Mouse (Mus musculus): ENCODE data around the gene Cel. TPM values are rescaled to one million over a fixed set of nuclear protein-coding genes. Genes with fewer than 3 reads are reported as not detected.

Gene Cel
- total and polyA plus RNA-seq, 3 experiments, result not detected

- Histone ChIP-seq H3K4me1 (ENCODE audit: control insufficient read depth in 1 of 2, insufficient read depth in 2 of 2, low read length in 2 of 2) (peaks cover 37 to 77% of the 10 kb centered on the region in 2 experiments), H3K4me3 (ENCODE audit: control insufficient read depth in 1 of 2, insufficient read depth in 1 of 2, low read depth in 2 of 2, low read length in 2 of 2) (no peak overlapping the region), H3K36me3 (ENCODE audit: control insufficient read depth in 1 of 2, insufficient read depth in 2 of 2, low read length in 2 of 2) (peaks cover 0 to 75% of the 10 kb centered on the region in 2 experiments; a peak in 2 of 4 replicates), H3K79me2 (ENCODE audit: control insufficient read depth, insufficient read depth, low read length, poor library complexity) (peaks cover 2% of the 10 kb centered on the region; the same call in 1 of the 2 replicates), H3K9ac (ENCODE audit: control insufficient read depth, low read depth, low read length, poor library complexity, severe bottlenecking) (peak overlapping the region; percentile 86), H3K9me3 (replicated peaks; ENCODE audit: insufficient read depth, low read length) (no peaks in the 10 kb centered on the region), H3K27ac (ENCODE audit: control insufficient read depth, low read depth, low read length) (peak overlapping the region; percentile 100), H3K27me3 (ENCODE audit: control insufficient read depth in 1 of 2, insufficient read depth in 2 of 2, low read length in 2 of 2) (no peaks in the 10 kb centered on the region)
- peak; percentile 96 for DNase-seq (ENCODE audit: low read depth, low spot score)
- peak; percentile 100 for TF ChIP-seq EP300 (IDR thresholded peaks at IDR 0.05; ENCODE audit: low read depth in 1 of 2, low read length in 2 of 2)
- no peak for TF ChIP-seq ZNF384 (IDR thresholded peaks at IDR 0.05; ENCODE audit: low read depth, low read length)
- TF ChIP-seq E2F4 (IDR thresholded peaks at IDR 0.05; ENCODE audit: borderline replicate concordance, low read depth, low read length), result peak; percentile 100
- TF ChIP-seq HCFC1 (IDR thresholded peaks at IDR 0.05; ENCODE audit: low read depth, low read length), result 0 out of 2 replicates have a peak, but pooled peaks have one; percentile 11
- peak; percentile 100 for TF ChIP-seq TCF12 (IDR thresholded peaks at IDR 0.05; ENCODE audit: low read depth, low read length)
- no peak for TF ChIP-seq MXI1 (IDR thresholded peaks at IDR 0.05; ENCODE audit: low read depth, low read length)
- peak; percentile 99 for TF ChIP-seq MAZ (IDR thresholded peaks at IDR 0.05; ENCODE audit: low read depth, low read length)
- no peak for TF ChIP-seq CTCF (IDR thresholded peaks at IDR 0.05 in 2 of 3, conservative IDR thresholded peaks at IDR 0.05 in 1 of 3; ENCODE audit: control insufficient read depth in 1 of 3, insufficient read depth in 1 of 3, low read depth in 2 of 3, low read length in 3 of 3, poor library complexity in 1 of 3, severe bottlenecking in 1 of 3)
- TF ChIP-seq GATA1 (IDR thresholded peaks at IDR 0.05; ENCODE audit: low read depth, low read length), result peak; percentile 99
- TF ChIP-seq MYB (IDR thresholded peaks at IDR 0.05; ENCODE audit: low read depth, low read length), result peak; percentile 99
- TF ChIP-seq ETS1 (IDR thresholded peaks at IDR 0.05; ENCODE audit: low read depth, low read length), result peak; percentile 97
- TF ChIP-seq TBP (IDR thresholded peaks at IDR 0.05; ENCODE audit: low read depth, low read length), result peak; percentile 81; the same call in 1 of the 2 replicates
- TF ChIP-seq MAX (IDR thresholded peaks at IDR 0.05; ENCODE audit: low read length), result no peak; the same call in 1 of the 2 replicates
- TF ChIP-seq BHLHE40 (IDR thresholded peaks at IDR 0.05; ENCODE audit: borderline replicate concordance, low read depth, low read length), result peak; percentile 83
- no peak for TF ChIP-seq USF2 (IDR thresholded peaks at IDR 0.05; ENCODE audit: borderline replicate concordance in 1 of 2, insufficient read depth in 1 of 2, low read depth in 1 of 2, low read length in 2 of 2)
- no peak for TF ChIP-seq ZC3H11A (IDR thresholded peaks at IDR 0.05; ENCODE audit: low read depth, low read length)
- TF ChIP-seq ELF1 (IDR thresholded peaks at IDR 0.05; ENCODE audit: low read depth, low read length), result peak; percentile 34; the same call in 1 of the 2 replicates
- peak; percentile 100 for TF ChIP-seq TAL1 (IDR thresholded peaks at IDR 0.05; ENCODE audit: low read length)
- TF ChIP-seq SIN3A (IDR thresholded peaks at IDR 0.05; ENCODE audit: low read length), result peak; percentile 100
- no peak for TF ChIP-seq NRF1 (IDR thresholded peaks at IDR 0.05; ENCODE audit: insufficient read depth, low read depth, low read length, poor library complexity, severe bottlenecking)
- TF ChIP-seq POLR2AphosphoS2 (IDR thresholded peaks at IDR 0.05; ENCODE audit: low read length), result peak; percentile 64
- peak; percentile 30; the same call in 1 of the 2 replicates for TF ChIP-seq JUND (IDR thresholded peaks at IDR 0.05; ENCODE audit: low read depth, low read length)
- peak; percentile 84 for TF ChIP-seq GABPA (IDR thresholded peaks at IDR 0.05; ENCODE audit: low read depth, low read length)
- TF ChIP-seq KAT2A (conservative IDR thresholded peaks at IDR 0.05; ENCODE audit: low read depth, low read length), result peak; percentile 50; the same call in 1 of the 2 replicates
- TF ChIP-seq ZMIZ1 (IDR thresholded peaks at IDR 0.05; ENCODE audit: low read depth, low read length), result peak; percentile 88
- peak; percentile 95; the same call in 1 of the 2 replicates for TF ChIP-seq CHD1 (IDR thresholded peaks at IDR 0.05; ENCODE audit: low read depth, low read length)
- TF ChIP-seq POLR2A (IDR thresholded peaks at IDR 0.05; ENCODE audit: control insufficient read depth in 1 of 2, insufficient read depth in 1 of 2, low read depth in 1 of 2, low read length in 2 of 2, poor library complexity in 1 of 2), result peak; percentile 22 to 73; a peak in 2 of 4 replicates
- TF ChIP-seq NELFE (IDR thresholded peaks at IDR 0.05; ENCODE audit: low read depth, low read length), result peak; percentile 56
- TF ChIP-seq ZKSCAN1 (IDR thresholded peaks at IDR 0.05; ENCODE audit: low read depth, low read length), result no peak
- no peak for TF ChIP-seq POLR2AphosphoS5 (IDR thresholded peaks at IDR 0.05; ENCODE audit: borderline replicate concordance, low read depth, low read length)
- TF ChIP-seq USF1 (IDR thresholded peaks at IDR 0.05; ENCODE audit: low read depth, low read length), result no peak
- TF ChIP-seq MAFK (IDR thresholded peaks at IDR 0.05; ENCODE audit: borderline replicate concordance, low read depth, low read length), result no peak; the same call in 1 of the 2 replicates
- peak; percentile 74; the same call in 1 of the 2 replicates for TF ChIP-seq MEF2A (IDR thresholded peaks at IDR 0.05; ENCODE audit: extremely low read depth, insufficient replicate concordance, low read depth, low read length, poor library complexity, severe bottlenecking)
- TF ChIP-seq RAD21 (IDR thresholded peaks at IDR 0.05; ENCODE audit: low read depth, low read length), result no peak
These were observed 38.8 kb upstream of the Cel start for GRCm38 (mm10) chr2:28601720-28602590.
